Mouse (Mus musculus): ENCODE measurements at regions not wholly inside any gene's neighbourhood (a gene's known extent, or its start where the extent isn't known, plus 50 kb on each side); places are given as distances from the start of the nearest gene placed in this dataset.

DNA sequence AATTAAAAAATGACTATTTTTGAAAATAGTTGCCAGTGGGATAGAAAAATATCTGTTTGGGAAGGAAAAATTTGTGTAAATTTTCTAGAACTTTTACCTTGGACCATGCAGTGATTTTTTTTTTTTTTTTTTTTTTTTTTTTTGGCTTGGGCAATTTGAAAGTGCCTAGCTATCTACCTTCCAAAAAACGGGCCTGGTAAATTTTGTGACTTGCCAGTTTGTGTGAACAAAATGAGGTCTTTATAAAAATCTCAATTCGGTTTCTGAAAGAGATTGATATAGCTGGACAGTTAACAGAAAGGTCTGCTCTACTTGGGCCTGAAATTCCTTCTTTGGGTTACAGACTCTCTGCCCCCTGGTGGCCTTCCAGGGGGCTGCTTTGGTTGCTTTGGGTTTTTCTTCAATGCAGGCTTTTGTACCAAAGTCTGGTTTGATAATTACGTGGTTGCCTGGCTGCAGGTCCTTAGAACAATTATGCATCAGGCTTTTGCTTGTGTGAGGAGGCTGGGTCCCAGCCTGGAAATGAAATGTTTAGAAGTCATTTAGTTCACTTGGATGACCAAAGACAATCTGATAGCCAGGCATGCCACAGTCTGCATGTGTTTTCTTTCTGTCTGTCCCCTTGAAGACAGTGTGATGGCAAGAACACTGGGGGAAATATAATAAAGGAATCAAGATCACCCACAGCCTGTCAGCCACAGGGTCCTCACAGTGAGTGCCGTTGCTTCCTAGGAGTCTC, 75.6 kb upstream of the Jazf1 start:
- peak in 2 of 3 experiments; percentile 11 to 22; a peak in 2 of 6 replicates for TF ChIP-seq CTCF (IDR thresholded peaks at IDR 0.05 in 2 of 3, conservative IDR thresholded peaks at IDR 0.05 in 1 of 3; ENCODE audit: control insufficient read depth in 1 of 3, insufficient read depth in 1 of 3, low read depth in 2 of 3, low read length in 3 of 3, poor library complexity in 1 of 3, severe bottlenecking in 1 of 3)
- TF ChIP-seq GATA1 (IDR thresholded peaks at IDR 0.05; ENCODE audit: low read depth, low read length) = no peak
- no peaks in the 10 kb centered on the region for H3K36me3 ChIP-seq (ENCODE audit: control insufficient read depth in 1 of 2, insufficient read depth in 2 of 2, low read length in 2 of 2)
- H3K9me3 ChIP-seq (replicated peaks; ENCODE audit: insufficient read depth, low read length) = no peaks in the 10 kb centered on the region
- DNase-seq (ENCODE audit: low read depth, low spot score) = peak; percentile 1
- H3K27ac ChIP-seq (ENCODE audit: control insufficient read depth, low read depth, low read length) = no peak overlapping the region
- H3K4me1 ChIP-seq (ENCODE audit: control insufficient read depth in 1 of 2, insufficient read depth in 2 of 2, low read length in 2 of 2) = no peaks in the 10 kb centered on the region
- H3K9ac ChIP-seq (ENCODE audit: control insufficient read depth, low read depth, low read length, poor library complexity, severe bottlenecking) = no peak overlapping the region
- no peak overlapping the region for H3K4me3 ChIP-seq (ENCODE audit: control insufficient read depth in 1 of 2, insufficient read depth in 1 of 2, low read depth in 2 of 2, low read length in 2 of 2)
- no peaks in the 10 kb centered on the region for H3K79me2 ChIP-seq (ENCODE audit: control insufficient read depth, insufficient read depth, low read length, poor library complexity)
- H3K27me3 ChIP-seq (ENCODE audit: control insufficient read depth in 1 of 2, insufficient read depth in 2 of 2, low read length in 2 of 2) = no peaks in the 10 kb centered on the region

- TF ChIP-seq MAX (IDR thresholded peaks at IDR 0.05; ENCODE audit: low read length) = no peak
- no peak for TF ChIP-seq POLR2A (IDR thresholded peaks at IDR 0.05; ENCODE audit: control insufficient read depth in 1 of 2, insufficient read depth in 1 of 2, low read depth in 1 of 2, low read length in 2 of 2, poor library complexity in 1 of 2)
- Histone ChIP-seq H3K27me3 (ENCODE audit: control insufficient read depth in 1 of 2, insufficient read depth in 2 of 2, low read length in 2 of 2) (no peaks in the 10 kb centered on the region), H3K4me1 (ENCODE audit: control insufficient read depth in 1 of 2, insufficient read depth in 2 of 2, low read length in 2 of 2) (no peaks in the 10 kb centered on the region), H3K79me2 (ENCODE audit: control insufficient read depth, insufficient read depth, low read length, poor library complexity) (no peaks in the 10 kb centered on the region), H3K9me3 (replicated peaks; ENCODE audit: insufficient read depth, low read length) (no peaks in the 10 kb centered on the region), H3K36me3 (ENCODE audit: control insufficient read depth in 1 of 2, insufficient read depth in 2 of 2, low read length in 2 of 2) (no peaks in the 10 kb centered on the region), H3K27ac (ENCODE audit: control insufficient read depth, low read depth, low read length) (no peak overlapping the region), H3K9ac (ENCODE audit: control insufficient read depth, low read depth, low read length, poor library complexity, severe bottlenecking) (no peak overlapping the region), H3K4me3 (ENCODE audit: control insufficient read depth in 1 of 2, insufficient read depth in 1 of 2, low read depth in 2 of 2, low read length in 2 of 2) (no peak overlapping the region)
- DNase-seq (ENCODE audit: low read depth, low spot score) = no peak
Observed at GRCm38 (mm10) chr6:53134410-53134809, 66.0 kb upstream of the Jazf1 start.

DNA sequence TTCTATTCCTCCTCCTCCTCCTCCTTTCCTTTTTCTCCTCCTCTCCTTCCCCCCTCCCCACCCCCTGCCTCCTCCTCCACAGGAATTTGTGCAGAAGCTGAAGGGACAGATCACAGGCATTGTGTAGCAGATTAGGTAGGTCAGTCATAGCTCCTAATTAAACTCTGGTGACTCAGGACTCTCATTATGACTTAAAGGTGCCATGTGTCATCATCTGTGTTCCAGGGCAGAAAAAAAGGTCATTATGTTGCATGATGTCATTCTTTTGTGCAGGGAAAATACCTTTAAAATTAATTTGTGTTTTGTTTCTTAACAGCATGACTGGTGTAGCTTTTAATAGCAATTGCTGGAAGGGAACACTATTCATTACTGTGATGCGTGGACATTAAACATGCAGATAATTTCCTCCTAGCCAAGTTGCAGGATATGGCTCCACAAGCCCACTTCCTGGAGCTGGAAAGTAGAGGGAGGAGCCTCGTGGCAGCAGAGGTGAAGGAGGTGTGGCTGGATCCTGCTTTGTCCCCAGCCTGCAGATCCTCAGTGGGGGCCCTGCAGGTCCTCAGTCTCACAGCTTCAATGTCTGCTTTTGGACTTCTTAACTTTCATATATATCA, 62.4 kb upstream of the Jazf1 start:
- H3K79me2 ChIP-seq (ENCODE audit: control insufficient read depth, insufficient read depth, low read length, poor library complexity) = no peaks in the 10 kb centered on the region
- H3K36me3 ChIP-seq (ENCODE audit: control insufficient read depth in 1 of 2, insufficient read depth in 2 of 2, low read length in 2 of 2) = no peaks in the 10 kb centered on the region
- H3K27ac ChIP-seq (ENCODE audit: control insufficient read depth, low read depth, low read length) = no peak overlapping the region
- no peaks in the 10 kb centered on the region for H3K4me1 ChIP-seq (ENCODE audit: control insufficient read depth in 1 of 2, insufficient read depth in 2 of 2, low read length in 2 of 2)
- H3K9ac ChIP-seq (ENCODE audit: control insufficient read depth, low read depth, low read length, poor library complexity, severe bottlenecking) = no peak overlapping the region
- DNase-seq (ENCODE audit: low read depth, low spot score) = no peak
- TF ChIP-seq TBP (IDR thresholded peaks at IDR 0.05; ENCODE audit: low read depth, low read length) (no peak), MYB (IDR thresholded peaks at IDR 0.05; ENCODE audit: low read depth, low read length) (no peak), NRF1 (IDR thresholded peaks at IDR 0.05; ENCODE audit: insufficient read depth, low read depth, low read length, poor library complexity, severe bottlenecking) (no peak), POLR2AphosphoS2 (IDR thresholded peaks at IDR 0.05; ENCODE audit: low read length) (no peak), KAT2A (conservative IDR thresholded peaks at IDR 0.05; ENCODE audit: low read depth, low read length) (no peak), GATA1 (IDR thresholded peaks at IDR 0.05; ENCODE audit: low read depth, low read length) (no peak), JUND (IDR thresholded peaks at IDR 0.05; ENCODE audit: low read depth, low read length) (no peak), BHLHE40 (IDR thresholded peaks at IDR 0.05; ENCODE audit: borderline replicate concordance, low read depth, low read length) (no peak)
- H3K4me3 ChIP-seq (ENCODE audit: control insufficient read depth in 1 of 2, insufficient read depth in 1 of 2, low read depth in 2 of 2, low read length in 2 of 2) = no peak overlapping the region
- no peaks in the 10 kb centered on the region for H3K9me3 ChIP-seq (replicated peaks; ENCODE audit: insufficient read depth, low read length)
- H3K27me3 ChIP-seq (ENCODE audit: control insufficient read depth in 1 of 2, insufficient read depth in 2 of 2, low read length in 2 of 2) = no peaks in the 10 kb centered on the region
